Mouse (Mus musculus) CH12.LX (cell line): ENCODE measurements around the gene Hist1h2af. TPM values are rescaled to one million over a fixed set of nuclear protein-coding genes. Genes with fewer than 3 reads are reported as not detected.
A peak's percentile ranks its signal among the peaks of the same experiment; 100 is the strongest.
"Not testable (repeated sequence)": the region's sequence is repeated elsewhere in the genome, so short reads cannot be mapped to it uniquely, and the experiment has no call there.

Experiments
- DNase-seq: peaks from one replicate; pipeline ENCODE4 v3.0.0-alpha.2; 2013; ENCODE audit errors: extremely low read depth
- H3K27ac ChIP-seq: 2 replicates; pipeline ENCODE4 v1.5.1; 2012; ENCODE audit warnings: low read depth, mild to moderate bottlenecking, control low read depth, moderate library complexity; ENCODE audit not compliant: insufficient read depth
- H3K27me3 ChIP-seq: replicated peaks from 2 replicates; pipeline ENCODE3; 2012; ENCODE audit warnings: inconsistent platforms
- H3K36me3 ChIP-seq, 2 experiments: replicated peaks in 1 of 2; 2 replicates each; pipeline versions ENCODE3 to v1.6.1; 2012; ENCODE audit warnings: inconsistent platforms in 1 of 2, low read length in 1 of 2, mild to moderate bottlenecking in 1 of 2, mixed read lengths in 1 of 2, moderate library complexity in 1 of 2; ENCODE audit not compliant: control insufficient read depth in 1 of 2, insufficient read depth in 1 of 2
- H3K4me1 ChIP-seq, 2 experiments: 2 replicates each; pipeline ENCODE4 v1.6.1; 2012; ENCODE audit warnings: inconsistent platforms in 1 of 2, moderate library complexity in 1 of 2; ENCODE audit not compliant: insufficient read depth in 2 of 2, control insufficient read depth in 1 of 2
- H3K4me2 ChIP-seq: 2 replicates; pipeline ENCODE4 v1.6.1; 2012; ENCODE audit warnings: low read depth, mild to moderate bottlenecking, control low read depth; ENCODE audit not compliant: poor library complexity, insufficient read depth, severe bottlenecking
- H3K4me3 ChIP-seq, 3 experiments: fragments of 150-350 bp in 1 of 3; sonication (generic) in 1 of 3; replicated peaks in 1 of 3; 2 replicates each; pipeline versions ENCODE3 to v1.5.1; 2011 to 2012; ENCODE audit warnings: low read depth in 2 of 3, low read length in 2 of 3, mild to moderate bottlenecking in 2 of 3, moderate library complexity in 2 of 3, control low read depth in 1 of 3, improper control_type of control experiment in 1 of 3, inconsistent platforms in 1 of 3, mixed read lengths in 1 of 3; ENCODE audit not compliant: poor library complexity in 1 of 3
- H3K79me2 ChIP-seq: replicated peaks from 2 replicates; pipeline ENCODE4 v1.6.1; 2012; ENCODE audit warnings: mild to moderate bottlenecking, moderate library complexity; ENCODE audit not compliant: control insufficient read depth, poor library complexity, insufficient read depth, severe bottlenecking; ENCODE audit errors: extremely low read depth
- H3K9ac ChIP-seq: 2 replicates; pipeline ENCODE4 v1.6.1; 2012; ENCODE audit warnings: low read depth, mild to moderate bottlenecking, control low read depth, moderate library complexity; ENCODE audit not compliant: insufficient read depth
- H3K9me3 ChIP-seq: replicated peaks from 2 replicates; pipeline ENCODE3; 2012; ENCODE audit warnings: low read length, inconsistent platforms, mixed read lengths
- CHD1 ChIP-seq: IDR thresholded peaks from 2 replicates; pipeline ENCODE4 v1.6.1; 2012; ENCODE audit warnings: low read depth, low read length, improper control_type of control experiment, inconsistent platforms
- E2F4 ChIP-seq: IDR thresholded peaks from 2 replicates; pipeline ENCODE4 v1.6.1; 2011; ENCODE audit warnings: low read depth, low read length, improper control_type of control experiment; ENCODE audit not compliant: insufficient replicate concordance
- HCFC1 ChIP-seq: IDR thresholded peaks from 2 replicates; pipeline ENCODE4 v1.6.1; 2012; ENCODE audit warnings: low read depth, mild to moderate bottlenecking, inconsistent platforms, low read length, improper control_type of control experiment
- JUND ChIP-seq: conservative IDR thresholded peaks from 2 replicates; pipeline ENCODE4 v1.6.1; 2011; ENCODE audit warnings: low read depth, low read length, improper control_type of control experiment
- MAX ChIP-seq: IDR thresholded peaks from 2 replicates; pipeline ENCODE4 v1.6.1; 2011; ENCODE audit warnings: low read length, improper control_type of control experiment
- MYC ChIP-seq: IDR thresholded peaks from 2 replicates; pipeline ENCODE4 v1.6.1; 2011; ENCODE audit warnings: low read depth, mild to moderate bottlenecking, improper control_type of control experiment, low read length
- NELFE ChIP-seq: IDR thresholded peaks from 2 replicates; pipeline ENCODE4 v1.6.1; 2011; ENCODE audit warnings: low read depth, low read length, improper control_type of control experiment
- POLR2A ChIP-seq: IDR thresholded peaks from 2 replicates; pipeline ENCODE4 v1.6.1; 2011; ENCODE audit warnings: low read depth, mild to moderate bottlenecking, improper control_type of control experiment, low read length
- POLR2AphosphoS2 ChIP-seq: IDR thresholded peaks from 2 replicates; pipeline ENCODE4 v1.6.1; 2011; ENCODE audit warnings: low read depth, low read length, improper control_type of control experiment
- RCOR1 ChIP-seq: conservative IDR thresholded peaks from 2 replicates; pipeline ENCODE4 v1.6.1; 2012; ENCODE audit warnings: low read depth, mild to moderate bottlenecking, inconsistent platforms, low read length, improper control_type of control experiment
- SIN3A ChIP-seq: IDR thresholded peaks from 2 replicates; pipeline ENCODE4 v1.6.1; 2012; ENCODE audit warnings: low read length, improper control_type of control experiment, inconsistent platforms
- UBTF ChIP-seq: IDR thresholded peaks from 2 replicates; pipeline ENCODE4 v1.6.1; 2012; ENCODE audit warnings: low read depth, mild to moderate bottlenecking, inconsistent platforms, low read length, improper control_type of control experiment, moderate library complexity
- ZMIZ1 ChIP-seq: IDR thresholded peaks from 2 replicates; pipeline ENCODE4 v1.6.1; 2012; ENCODE audit warnings: low read depth, mild to moderate bottlenecking, inconsistent platforms, low read length, improper control_type of control experiment
- dilution Hi-C: fragments of 300-500 bp; cut with MboI; formaldehyde crosslinking; loops from 2 replicates; pipeline ENCODE4 v1.14.3; 2020; ENCODE audit warnings: low sequenced_read_pairs; ENCODE audit not compliant: extremely low pct_unique_long_range_greater_than_20kb, extremely low pct_ligation_motif_present
- in situ Hi-C: fragments of 300-500 bp; cut with MboI; formaldehyde crosslinking; loops from 3 replicates; pipeline ENCODE4 v1.14.3; 2019; ENCODE audit warnings: low sequenced_read_pairs, low pct_ligation_motif_present, low pct_unique_long_range_greater_than_20kb, mixed read lengths
- polyA plus RNA-seq: library from polyadenylated mRNA; unstranded; fragments of >175 nt; gene quantifications from 2 replicates; pipeline ENCODE4 v1.2.1, GENCODE M21; 2012; ENCODE audit warnings: low read depth; ENCODE audit not compliant: insufficient read length
- total RNA-seq, 2 experiments: library from RNA; depleted of rRNA; stranded (reverse); fragments of 300-350 nt in 1 of 2; fragments of >200 nt in 1 of 2; gene quantifications; 2 replicates each; pipeline ENCODE4 v1.2.3; 2012 to 2014

Gene Hist1h2af
- total and polyA plus RNA-seq, 3 experiments, result 57.1 to 932 (median 68.6) TPM

DNA sequence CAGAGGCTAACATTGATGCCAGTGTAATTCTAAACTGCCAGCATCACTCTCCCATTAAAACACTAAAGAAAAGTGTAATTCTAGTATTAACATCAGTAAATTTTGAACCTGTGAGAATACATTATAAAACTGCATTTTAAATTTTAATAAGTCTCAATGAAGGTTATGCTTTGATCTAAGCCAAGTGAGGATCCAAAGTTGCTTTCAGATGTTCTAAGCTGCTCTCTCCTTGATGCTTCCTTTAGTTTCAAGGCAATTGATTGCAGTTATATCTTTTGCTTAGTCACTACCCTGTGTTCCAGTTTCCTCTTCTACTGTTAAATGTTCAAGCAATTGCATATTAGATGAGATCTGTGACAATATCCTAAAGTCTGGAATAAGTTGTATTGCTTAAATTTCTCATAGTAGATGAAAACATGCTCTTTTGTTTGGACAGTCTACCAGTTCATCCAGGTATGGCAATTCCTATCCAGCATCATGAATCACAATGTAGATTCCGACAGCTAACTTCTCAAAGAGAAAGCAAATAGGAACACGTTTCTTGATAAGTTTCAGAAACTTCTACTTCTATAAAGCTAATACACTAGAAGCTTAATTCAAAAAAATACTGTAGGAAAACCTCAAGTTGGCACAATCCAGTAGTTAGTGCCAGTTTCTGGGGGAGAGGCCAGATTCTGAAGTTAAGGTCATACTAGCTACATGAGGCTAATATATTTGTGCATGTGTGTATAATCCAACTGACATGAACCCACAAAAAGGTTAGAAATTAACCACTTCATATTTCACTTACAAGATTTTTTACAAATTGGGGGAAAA, 38.7 kb downstream of the Hist1h2af start:
- H3K9ac ChIP-seq, result peak overlapping the region; percentile 91
- peak overlapping the region; percentile 78 for H3K4me2 ChIP-seq
- in situ Hi-C loops, result loop anchor here (25.0 kb wide), 1 partner anchor 1835 kb away; the partner anchor contains the start of gene Hist1h4j
- H3K4me1 ChIP-seq, result peaks cover 0 to 14% of the 10 kb centered on the region in 2 experiments; a peak in 2 of 4 replicates
- H3K79me2 ChIP-seq, result no peaks in the 10 kb centered on the region
- no peaks in the 10 kb centered on the region for H3K9me3 ChIP-seq
- TF ChIP-seq E2F4 (0 out of 2 replicates have a peak, but pooled peaks have one; percentile 26), POLR2AphosphoS2 (peak; percentile 82), JUND (no peak), NELFE (peak; percentile 7; the same call in 1 of the 2 replicates), HCFC1 (0 out of 2 replicates have a peak, but pooled peaks have one; percentile 10), CHD1 (peak; percentile 20; the same call in 1 of the 2 replicates)
- H3K27me3 ChIP-seq, result no peaks in the 10 kb centered on the region
- dilution Hi-C loops, result no loop called here
- H3K36me3 ChIP-seq, result no peaks in the 10 kb centered on the region
- peak; percentile 66 for DNase-seq
- peak overlapping the region; percentile 98 for H3K27ac ChIP-seq
- peak overlapping the region; percentile 24 to 36 (median 34) for H3K4me3 ChIP-seq

DNA sequence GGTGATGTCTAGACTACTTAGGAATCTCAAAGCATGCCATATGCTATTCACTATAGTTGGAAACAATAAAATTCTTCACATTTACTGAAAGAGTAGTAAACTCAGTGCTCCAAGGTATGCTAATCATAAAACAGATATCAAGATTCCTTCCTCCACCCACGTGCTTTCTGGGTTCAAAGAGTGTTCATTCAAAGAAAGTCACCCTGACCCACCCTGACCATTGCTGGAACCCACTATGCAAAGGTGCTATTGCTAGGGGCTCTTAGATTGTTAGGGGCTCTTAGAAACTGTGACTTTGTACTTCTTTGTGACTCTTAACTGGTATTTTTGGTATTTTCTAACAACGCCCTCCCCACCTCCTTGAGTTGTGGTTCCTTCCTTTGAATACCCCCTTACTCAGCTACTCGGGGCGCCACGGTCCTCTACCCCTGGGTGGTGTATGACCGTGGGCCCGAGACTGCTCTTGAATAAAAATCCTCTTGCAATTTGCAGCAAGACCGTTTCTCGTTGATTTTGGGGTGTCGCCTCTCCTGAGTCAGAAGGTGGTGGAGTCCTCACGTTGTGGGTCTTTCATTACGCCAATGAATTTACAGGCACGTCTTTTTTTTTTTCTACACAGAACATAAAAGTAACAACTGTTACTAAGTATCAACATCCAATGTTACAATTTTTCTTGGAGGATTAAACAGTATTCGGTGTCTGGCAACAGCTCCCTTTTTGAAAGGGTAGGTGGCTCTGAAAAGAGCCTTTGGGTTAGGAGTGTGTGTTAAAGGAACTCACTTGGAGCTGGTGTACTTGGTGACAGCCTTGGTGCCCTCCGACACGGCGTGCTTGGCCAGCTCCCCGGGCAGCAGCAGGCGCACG, 39.6 kb downstream of the Hist1h2af start:
- H3K79me2 ChIP-seq, H3K27me3 ChIP-seq, H3K36me3 ChIP-seq, dilution Hi-C loops, H3K9me3 ChIP-seq: not testable (repeated sequence)
- Histone ChIP-seq H3K4me1 (peaks cover 0 to 15% of the 10 kb centered on the region in 2 experiments; a peak in 2 of 4 replicates), H3K9ac (peak overlapping the region; percentile 91), H3K4me3 (peak overlapping the region; percentile 34 to 59 (median 39)), H3K27ac (peak overlapping the region; percentile 93), H3K4me2 (peak overlapping the region; percentile 78)
- DNase-seq, result peak; percentile 54
- peak; percentile 75; the same call in 1 of the 2 replicates for TF ChIP-seq UBTF
- TF ChIP-seq MYC, result peak; percentile 77; the same call in 1 of the 2 replicates
- peak; percentile 15; the same call in 1 of the 2 replicates for TF ChIP-seq RCOR1
- peak; percentile 74; the same call in 1 of the 2 replicates for TF ChIP-seq POLR2AphosphoS2
- peak; percentile 79; the same call in 1 of the 2 replicates for TF ChIP-seq ZMIZ1
- TF ChIP-seq MAX, result 0 out of 2 replicates have a peak, but pooled peaks have one; percentile 62
- TF ChIP-seq SIN3A, result 0 out of 2 replicates have a peak, but pooled peaks have one; percentile 31
- TF ChIP-seq POLR2A, result peak; percentile 65
- in situ Hi-C loops, result loop anchor here (25.0 kb wide), 1 partner anchor 1836 kb away; the partner anchor contains the start of gene Hist1h4j
